Mouse (Mus musculus): Measurements from ENCODE around the gene Tiam2. TPM values are rescaled to one million over a fixed set of nuclear protein-coding genes. Genes with fewer than 3 reads are reported as not detected.

The Tiam2 gene
- polyA plus RNA-seq, 1 experiment, result 1.3 TPM

GRCm38 (mm10) chr17:3483091-3483490 lies 156.7 kb downstream of the Tiam2 start:
- no peak overlapping the region for H3K4me3 ChIP-seq (replicated peaks; ENCODE audit: extremely low read depth, low read depth, low read length)
- no peak for DNase-seq
- no peak for TF ChIP-seq POLR2A (IDR thresholded peaks at IDR 0.05; ENCODE audit: borderline replicate concordance, extremely low read depth, low read depth, low read length)
- no peak for TF ChIP-seq CTCF (IDR thresholded peaks at IDR 0.05; ENCODE audit: insufficient read depth, low read length)
- 82% methylated on average over 8 of the region's 8 CpGs for WGBS
- H3K4me1 ChIP-seq (ENCODE audit: control insufficient read depth, insufficient read depth, low read length), result no peaks in the 10 kb centered on the region

- no peaks in the 10 kb centered on the region for H3K4me1 ChIP-seq (ENCODE audit: control insufficient read depth, insufficient read depth, low read length)
- no peak overlapping the region for H3K4me3 ChIP-seq (replicated peaks; ENCODE audit: extremely low read depth, low read depth, low read length)
- 81% methylated on average over 7 of the region's 7 CpGs for WGBS
- DNase-seq, result no peak
- TF ChIP-seq CTCF (IDR thresholded peaks at IDR 0.05; ENCODE audit: insufficient read depth, low read length) (no peak), POLR2A (IDR thresholded peaks at IDR 0.05; ENCODE audit: borderline replicate concordance, extremely low read depth, low read depth, low read length) (no peak)
Measured at GRCm38 (mm10) chr17:3485851-3486250, 159.5 kb downstream of the Tiam2 start.

- no peak overlapping the region for H3K4me3 ChIP-seq (replicated peaks; ENCODE audit: extremely low read depth, low read depth, low read length)
- no peak for TF ChIP-seq CTCF (IDR thresholded peaks at IDR 0.05; ENCODE audit: insufficient read depth, low read length)
- no peak for TF ChIP-seq POLR2A (IDR thresholded peaks at IDR 0.05; ENCODE audit: borderline replicate concordance, extremely low read depth, low read depth, low read length)
- WGBS, result 78% methylated on average over 4 of the region's 4 CpGs
- no peak for DNase-seq
- no peaks in the 10 kb centered on the region for H3K4me1 ChIP-seq (ENCODE audit: control insufficient read depth, insufficient read depth, low read length)
Measured at GRCm38 (mm10) chr17:3487211-3487610, 160.8 kb downstream of the Tiam2 start.

- Histone ChIP-seq H3K4me1 (ENCODE audit: control insufficient read depth, insufficient read depth, low read length) (no peaks in the 10 kb centered on the region), H3K4me3 (replicated peaks; ENCODE audit: extremely low read depth, low read depth, low read length) (no peak overlapping the region)
- no peak for DNase-seq
- no peak for TF ChIP-seq POLR2A (IDR thresholded peaks at IDR 0.05; ENCODE audit: borderline replicate concordance, extremely low read depth, low read depth, low read length)
- no peak for TF ChIP-seq CTCF (IDR thresholded peaks at IDR 0.05; ENCODE audit: insufficient read depth, low read length)
- WGBS, result 73% methylated on average over 12 of the region's 12 CpGs
Measured at GRCm38 (mm10) chr17:3487721-3488601, 161.6 kb downstream of the Tiam2 start.

GRCm38 (mm10) chr17:3490216-3490895 lies 164.0 kb downstream of the Tiam2 start:
- Histone ChIP-seq H3K4me3 (replicated peaks; ENCODE audit: extremely low read depth, low read depth, low read length) (no peak overlapping the region), H3K4me1 (ENCODE audit: control insufficient read depth, insufficient read depth, low read length) (no peaks in the 10 kb centered on the region)
- TF ChIP-seq POLR2A (IDR thresholded peaks at IDR 0.05; ENCODE audit: borderline replicate concordance, extremely low read depth, low read depth, low read length), result no peak
- TF ChIP-seq CTCF (IDR thresholded peaks at IDR 0.05; ENCODE audit: insufficient read depth, low read length), result no peak
- WGBS, result 78% methylated on average over 11 of the region's 11 CpGs
- no peak for DNase-seq

GRCm38 (mm10) chr17:3491065-3491464 lies 164.7 kb downstream of the Tiam2 start:
- WGBS, result 44% methylated on average over 5 of the region's 5 CpGs
- no peaks in the 10 kb centered on the region for H3K4me1 ChIP-seq (ENCODE audit: control insufficient read depth, insufficient read depth, low read length)
- no peak overlapping the region for H3K4me3 ChIP-seq (replicated peaks; ENCODE audit: extremely low read depth, low read depth, low read length)
- no peak for DNase-seq
- TF ChIP-seq POLR2A (IDR thresholded peaks at IDR 0.05; ENCODE audit: borderline replicate concordance, extremely low read depth, low read depth, low read length), result no peak

- WGBS, result 75% methylated on average over 6 of the region's 6 CpGs
- TF ChIP-seq CTCF (IDR thresholded peaks at IDR 0.05; ENCODE audit: insufficient read depth, low read length), result no peak
- TF ChIP-seq POLR2A (IDR thresholded peaks at IDR 0.05; ENCODE audit: borderline replicate concordance, extremely low read depth, low read depth, low read length), result no peak
- no peak overlapping the region for H3K4me3 ChIP-seq (replicated peaks; ENCODE audit: extremely low read depth, low read depth, low read length)
- no peak for DNase-seq
- H3K4me1 ChIP-seq (ENCODE audit: control insufficient read depth, insufficient read depth, low read length), result no peaks in the 10 kb centered on the region
Measured at GRCm38 (mm10) chr17:3491667-3492066, 165.3 kb downstream of the Tiam2 start.

- H3K4me1 ChIP-seq (ENCODE audit: control insufficient read depth, insufficient read depth, low read length), result no peaks in the 10 kb centered on the region
- no peak for DNase-seq
- no peak for TF ChIP-seq POLR2A (IDR thresholded peaks at IDR 0.05; ENCODE audit: borderline replicate concordance, extremely low read depth, low read depth, low read length)
- no peak for TF ChIP-seq CTCF (IDR thresholded peaks at IDR 0.05; ENCODE audit: insufficient read depth, low read length)
- H3K4me3 ChIP-seq (replicated peaks; ENCODE audit: extremely low read depth, low read depth, low read length), result no peak overlapping the region
- 50% methylated on average over 2 of the region's 2 CpGs for WGBS
Measured at GRCm38 (mm10) chr17:3495576-3495975, 169.2 kb downstream of the Tiam2 start.

- WGBS, result 88% methylated on average over 3 of the region's 3 CpGs
- Histone ChIP-seq H3K4me1 (ENCODE audit: control insufficient read depth, insufficient read depth, low read length) (no peaks in the 10 kb centered on the region), H3K4me3 (replicated peaks; ENCODE audit: extremely low read depth, low read depth, low read length) (no peak overlapping the region)
- TF ChIP-seq CTCF (IDR thresholded peaks at IDR 0.05; ENCODE audit: insufficient read depth, low read length), result no peak
- no peak for TF ChIP-seq POLR2A (IDR thresholded peaks at IDR 0.05; ENCODE audit: borderline replicate concordance, extremely low read depth, low read depth, low read length)
- DNase-seq, result no peak
Measured at GRCm38 (mm10) chr17:3496080-3496479, 169.7 kb downstream of the Tiam2 start.

GRCm38 (mm10) chr17:3498086-3498485 lies 171.7 kb downstream of the Tiam2 start:
- no peak for DNase-seq
- TF ChIP-seq CTCF (IDR thresholded peaks at IDR 0.05; ENCODE audit: insufficient read depth, low read length) (peak; percentile 26), POLR2A (IDR thresholded peaks at IDR 0.05; ENCODE audit: borderline replicate concordance, extremely low read depth, low read depth, low read length) (no peak)
- 27% methylated on average over 3 of the region's 3 CpGs for WGBS
- no peak overlapping the region for H3K4me3 ChIP-seq (replicated peaks; ENCODE audit: extremely low read depth, low read depth, low read length)
- no peaks in the 10 kb centered on the region for H3K4me1 ChIP-seq (ENCODE audit: control insufficient read depth, insufficient read depth, low read length)
